Mouse (Mus musculus) cerebellum, postnatal 25 days (tissue): ENCODE measurements at regions not wholly inside any gene's neighbourhood (a gene's known extent, or its start where the extent isn't known, plus 50 kb on each side); places are given as distances from the start of the nearest gene placed in this dataset.
A peak's percentile ranks its signal among the peaks of the same experiment; 100 is the strongest.
"Not testable (repeated sequence)": the region's sequence is repeated elsewhere in the genome, so short reads cannot be mapped to it uniquely, and the experiment has no call there.

ENCODE experiments used
- DNase-seq, 2 experiments: peaks; one replicate each; pipeline ENCODE4 v3.0.0; 2021; ENCODE audit warnings: mixed read lengths in 2 of 2

- no peak for DNase-seq
These were observed 847.3 kb downstream of the Bcl11a start for GRCm38 (mm10) chr11:24925135-24925534.

- no peak for DNase-seq
These were observed 865.8 kb downstream of the Bcl11a start for GRCm38 (mm10) chr11:24943646-24944045.

GRCm38 (mm10) chr11:24951161-24951560 is 873.3 kb downstream of the Bcl11a start:
- DNase-seq: no peak

- no peak for DNase-seq
These were observed 894.5 kb downstream of the Bcl11a start for GRCm38 (mm10) chr11:24972359-24972758.

GRCm38 (mm10) chr11:24980193-24980665 is 902.4 kb downstream of the Bcl11a start:
- peak; percentile 88 to 90 for DNase-seq

- no peak for DNase-seq
These were observed 905.3 kb downstream of the Bcl11a start for GRCm38 (mm10) chr11:24983060-24983629.

- DNase-seq: no peak
These were observed 927.6 kb downstream of the Bcl11a start for GRCm38 (mm10) chr11:25005491-25005890.

GRCm38 (mm10) chr11:25026786-25027185 is 948.9 kb downstream of the Bcl11a start:
- no peak for DNase-seq

GRCm38 (mm10) chr11:25040983-25041382 is 963.1 kb downstream of the Bcl11a start:
- DNase-seq: no peak

GRCm38 (mm10) chr11:25042763-25043162 is 964.9 kb downstream of the Bcl11a start:
- DNase-seq: no peak

- DNase-seq: no peak
These were observed 967.5 kb downstream of the Bcl11a start for GRCm38 (mm10) chr11:25045339-25045738.

GRCm38 (mm10) chr11:25045977-25046376 is 968.1 kb downstream of the Bcl11a start:
- peak in 1 of 2 experiments; percentile 5 for DNase-seq

- no peak for DNase-seq
These were observed 977.8 kb downstream of the Bcl11a start for GRCm38 (mm10) chr11:25055698-25056097.

- no peak for DNase-seq
These were observed 979.3 kb downstream of the Bcl11a start for GRCm38 (mm10) chr11:25057093-25057521.

GRCm38 (mm10) chr11:25057543-25057942 is 979.7 kb downstream of the Bcl11a start:
- no peak for DNase-seq

- no peak for DNase-seq
These were observed 985.2 kb downstream of the Bcl11a start for GRCm38 (mm10) chr11:25063042-25063441.

GRCm38 (mm10) chr11:25063978-25064377 is 986.1 kb downstream of the Bcl11a start:
- DNase-seq: no peak

GRCm38 (mm10) chr11:25099976-25100375 is 1022.1 kb downstream of the Bcl11a start:
- not testable (repeated sequence) for DNase-seq

- no peak for DNase-seq
These were observed 1026.6 kb downstream of the Bcl11a start for GRCm38 (mm10) chr11:25104432-25104831.

GRCm38 (mm10) chr11:25124458-25124857 is 1046.6 kb downstream of the Bcl11a start:
- DNase-seq: no peak

GRCm38 (mm10) chr11:25142226-25142625 is 1064.4 kb downstream of the Bcl11a start:
- peak; percentile 82 to 85 for DNase-seq

GRCm38 (mm10) chr11:25142833-25143232 is 1065.0 kb downstream of the Bcl11a start:
- no peak for DNase-seq

- DNase-seq: no peak
These were observed 1063.3 kb downstream of the 5730522E02Rik start for GRCm38 (mm10) chr11:25147287-25147686.

GRCm38 (mm10) chr11:25156705-25157104 is 1053.9 kb downstream of the 5730522E02Rik start:
- no peak for DNase-seq
